Mouse (Mus musculus) embryonic facial prominence, embryonic 13.5 days (tissue): ENCODE results near the gene Rnf38. TPM values are rescaled to one million over a fixed set of nuclear protein-coding genes. Genes with fewer than 3 reads are reported as not detected.

Source experiments
- ATAC-seq: fragments of 200-750 bp; cut with Nextera tagmentation; 2 replicates; pipeline ENCODE4 v1.8.0; 2017; ENCODE audit warnings: low read depth; ENCODE audit not compliant: insufficient number of reproducible peaks, insufficient read depth, low FRiP score, low TSS enrichment
- H3K27ac ChIP-seq: fragments of 300-500 bp; sonication (generic); 2 replicates; pipeline ENCODE4 v1.5.1; 2015; ENCODE audit warnings: moderate library complexity, mild to moderate bottlenecking, inconsistent platforms
- H3K27me3 ChIP-seq: fragments of 300-500 bp; sonication (generic); 2 replicates; pipeline ENCODE4 v1.6.1; 2015; ENCODE audit warnings: mild to moderate bottlenecking, inconsistent platforms
- H3K36me3 ChIP-seq: fragments of 300-500 bp; sonication (generic); 2 replicates; pipeline ENCODE4 v1.6.1; 2015; ENCODE audit warnings: mild to moderate bottlenecking, inconsistent platforms
- H3K4me1 ChIP-seq: fragments of 300-500 bp; sonication (generic); 2 replicates; pipeline ENCODE4 v1.6.1; 2015; ENCODE audit warnings: inconsistent platforms
- H3K4me2 ChIP-seq: fragments of 300-500 bp; sonication (generic); 2 replicates; pipeline ENCODE4 v1.6.1; 2015; ENCODE audit warnings: moderate library complexity, mild to moderate bottlenecking, inconsistent platforms
- H3K4me3 ChIP-seq: fragments of 300-500 bp; sonication (generic); 2 replicates; pipeline ENCODE4 v1.5.1; 2015; ENCODE audit warnings: mild to moderate bottlenecking, inconsistent platforms
- H3K9ac ChIP-seq: fragments of 300-500 bp; sonication (generic); 2 replicates; pipeline ENCODE4 v1.6.1; 2015; ENCODE audit warnings: mild to moderate bottlenecking, inconsistent platforms
- H3K9me3 ChIP-seq: fragments of 300-500 bp; sonication (generic); 2 replicates; pipeline ENCODE4 v1.6.1; 2016; ENCODE audit warnings: inconsistent platforms
- WGBS: fragments of 180-500 bp; shearing (Covaris S2); methylation state at CpG from one replicate; pipeline ENCODE4 v1.1.7; 2015; ENCODE audit warnings: mixed read lengths; 5-methylcytosine and 5-hydroxymethylcytosine counted together
- polyA plus RNA-seq: library from polyadenylated mRNA; unstranded; fragments of >200 nt; fragmentation: Nextera tagmentation; extraction: Ambion mirVana; gene quantifications from 2 replicates; pipeline ENCODE4 v1.2.1, GENCODE M21; 2015

Gene Rnf38
- polyA plus RNA-seq, 1 experiment from 2014 or later, result 21.6 TPM

DNA sequence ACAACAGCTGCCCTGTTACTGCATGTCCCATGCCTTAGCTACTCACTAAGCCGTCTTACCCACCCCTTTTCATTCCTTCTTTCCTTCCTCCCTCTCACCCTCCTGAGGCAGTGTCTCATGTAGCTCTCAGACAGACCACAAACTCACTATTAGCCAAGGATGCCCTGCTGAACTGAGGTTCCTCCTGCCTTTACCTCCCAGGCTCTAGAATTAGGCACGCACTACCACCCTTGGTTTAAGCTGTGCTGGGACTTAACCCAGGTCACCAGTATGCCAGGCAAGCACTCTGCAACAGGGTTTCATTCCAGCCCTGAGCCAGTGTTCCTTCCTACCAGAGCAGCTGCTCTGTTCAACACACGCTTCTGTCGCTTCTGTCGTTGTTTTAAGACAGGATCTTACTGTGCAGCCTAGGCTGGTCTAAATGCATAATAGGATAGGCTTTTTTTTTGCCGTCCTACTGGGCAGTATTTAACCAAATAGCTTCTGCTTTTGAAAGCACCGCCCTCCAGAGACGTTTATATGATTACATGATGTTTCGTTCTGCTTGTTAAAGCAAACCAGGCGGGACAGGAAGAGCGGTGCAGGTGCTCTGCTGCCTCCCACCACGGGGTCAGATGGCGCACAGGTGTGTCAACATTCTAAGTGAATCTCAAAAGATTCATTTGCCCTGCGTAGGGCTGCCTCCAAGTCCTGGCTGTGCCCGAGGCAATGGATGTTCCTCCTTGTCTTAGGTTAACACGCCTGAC lies 120.0 kb downstream of the Rnf38 start:
- 0 out of 2 replicates have a peak, but pooled peaks have one; percentile 4 for ATAC-seq
- H3K4me3 ChIP-seq, result no peak overlapping the region
- peak overlapping the region; percentile 37 for H3K4me2 ChIP-seq
- no peaks in the 10 kb centered on the region for H3K36me3 ChIP-seq
- no peaks in the 10 kb centered on the region for H3K27me3 ChIP-seq
- H3K4me1 ChIP-seq, result peaks cover 21% of the 10 kb centered on the region
- 0 out of 2 replicates have a peak overlapping the region, but pooled peaks have one; percentile 24 for H3K27ac ChIP-seq
- H3K9ac ChIP-seq, result no peak overlapping the region
- H3K9me3 ChIP-seq, result no peaks in the 10 kb centered on the region
- 15% methylated on average over 16 of the region's 16 CpGs for WGBS

DNA sequence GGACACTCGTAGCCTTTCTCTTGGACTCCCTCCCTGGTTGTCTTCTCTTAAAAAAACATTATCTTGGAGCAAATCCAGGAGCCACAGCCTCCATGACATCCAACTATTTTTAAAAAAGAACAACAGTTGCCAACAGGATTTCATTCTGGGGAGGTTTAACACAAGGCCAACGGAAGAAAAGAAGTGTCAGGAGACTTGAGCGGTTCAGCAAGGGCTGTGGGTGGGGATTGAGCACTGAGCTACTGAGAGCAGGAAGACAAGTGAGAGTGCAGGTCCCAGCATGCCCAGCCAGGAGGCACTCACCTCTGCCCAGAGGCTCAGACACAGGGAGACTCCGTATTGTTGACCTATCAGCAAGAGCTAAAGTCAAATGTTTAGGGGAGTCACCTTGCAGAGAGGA lies 120.8 kb downstream of the Rnf38 start:
- peak; percentile 57; the same call in 1 of the 2 replicates for ATAC-seq
- Histone ChIP-seq H3K9ac (no peak overlapping the region), H3K27me3 (no peaks in the 10 kb centered on the region), H3K9me3 (no peaks in the 10 kb centered on the region), H3K4me1 (peaks cover 21% of the 10 kb centered on the region), H3K36me3 (no peaks in the 10 kb centered on the region), H3K27ac (0 out of 2 replicates have a peak overlapping the region, but pooled peaks have one; percentile 48), H3K4me2 (no peak overlapping the region), H3K4me3 (no peak overlapping the region)
- 26% methylated on average over 4 of the region's 4 CpGs for WGBS

DNA sequence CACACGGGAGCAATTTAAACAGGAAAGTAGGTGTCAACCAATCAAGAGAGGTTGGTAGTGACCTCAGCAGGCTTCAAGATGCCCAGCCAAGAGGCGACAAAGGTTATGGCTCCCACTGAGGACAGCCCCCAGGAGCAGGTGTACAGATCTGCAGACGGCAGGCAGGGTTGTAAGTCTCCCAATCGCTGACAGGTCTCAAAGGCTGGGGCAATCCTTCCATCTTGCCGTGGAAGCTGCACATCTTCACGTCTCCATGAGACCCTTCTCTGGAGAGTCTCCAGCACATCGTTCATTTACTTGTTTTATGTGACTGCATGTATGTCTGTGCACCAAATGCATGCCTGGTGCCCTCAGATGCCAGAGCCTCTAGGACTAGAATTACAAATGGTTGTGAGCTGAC lies 122.8 kb downstream of the Rnf38 start:
- Histone ChIP-seq H3K4me2 (no peak overlapping the region), H3K9me3 (no peaks in the 10 kb centered on the region), H3K27me3 (no peaks in the 10 kb centered on the region), H3K4me1 (peaks cover 36% of the 10 kb centered on the region), H3K36me3 (no peaks in the 10 kb centered on the region), H3K9ac (no peak overlapping the region), H3K4me3 (no peak overlapping the region), H3K27ac (no peak overlapping the region)
- no peak for ATAC-seq
- 81% methylated on average over 7 of the region's 7 CpGs for WGBS

DNA sequence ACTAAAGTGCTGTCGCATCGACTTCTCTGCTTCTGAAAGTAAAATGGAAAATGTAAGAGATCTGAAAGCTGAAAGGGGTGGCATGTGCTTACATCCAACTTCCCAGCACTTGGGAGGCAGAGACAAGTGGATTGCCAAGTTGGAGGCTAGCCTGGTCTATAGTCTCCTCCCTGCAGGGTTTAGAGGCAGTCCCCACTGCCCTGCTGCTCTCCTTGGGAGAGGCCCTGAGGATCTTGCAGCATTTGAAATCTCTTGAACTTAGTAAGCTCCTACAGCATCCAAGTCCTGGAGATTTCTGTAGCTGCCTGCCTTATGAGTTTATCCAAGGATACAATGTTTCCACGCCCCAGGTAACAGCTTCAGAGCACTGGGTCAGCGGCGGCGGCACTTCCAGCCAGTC lies 125.3 kb downstream of the Rnf38 start:
- peaks cover 43% of the 10 kb centered on the region for H3K4me1 ChIP-seq
- H3K9ac ChIP-seq, result no peak overlapping the region
- no peaks in the 10 kb centered on the region for H3K27me3 ChIP-seq
- no peak overlapping the region for H3K4me3 ChIP-seq
- no peaks in the 10 kb centered on the region for H3K36me3 ChIP-seq
- no peak overlapping the region for H3K4me2 ChIP-seq
- 89% methylated on average over 6 of the region's 6 CpGs for whole genome bisulfite sequencing
- H3K27ac ChIP-seq, result no peak overlapping the region
- ATAC-seq, result no peak
- no peaks in the 10 kb centered on the region for H3K9me3 ChIP-seq

DNA sequence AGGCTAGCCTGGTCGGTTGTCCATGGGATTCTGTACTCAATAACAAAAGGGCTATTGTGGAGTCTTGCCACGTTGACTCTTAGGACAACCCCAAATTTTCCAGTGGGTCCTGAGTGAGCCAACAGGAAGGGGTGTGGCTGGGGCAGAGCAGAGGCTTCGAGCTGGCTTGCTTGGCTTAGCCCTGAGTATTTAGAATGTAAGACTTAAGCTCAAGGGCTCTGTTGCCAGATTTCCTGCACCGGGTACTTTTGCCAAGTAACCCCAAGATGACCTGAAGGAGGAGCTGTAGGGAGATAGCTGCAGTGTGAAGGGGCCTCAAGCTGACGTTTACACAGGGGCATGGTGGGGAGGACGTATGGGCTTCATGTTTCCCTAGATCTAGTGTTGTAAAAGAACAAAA lies 126.2 kb downstream of the Rnf38 start:
- Histone ChIP-seq H3K27me3 (no peaks in the 10 kb centered on the region), H3K4me1 (peaks cover 36% of the 10 kb centered on the region), H3K4me2 (peak overlapping the region; percentile 50; the same call in 1 of the 2 replicates), H3K27ac (0 out of 2 replicates have a peak overlapping the region, but pooled peaks have one; percentile 17), H3K36me3 (no peaks in the 10 kb centered on the region), H3K9me3 (no peaks in the 10 kb centered on the region), H3K9ac (no peak overlapping the region), H3K4me3 (no peak overlapping the region)
- no peak for ATAC-seq
- WGBS, result 30% methylated on average over 6 of the region's 6 CpGs

DNA sequence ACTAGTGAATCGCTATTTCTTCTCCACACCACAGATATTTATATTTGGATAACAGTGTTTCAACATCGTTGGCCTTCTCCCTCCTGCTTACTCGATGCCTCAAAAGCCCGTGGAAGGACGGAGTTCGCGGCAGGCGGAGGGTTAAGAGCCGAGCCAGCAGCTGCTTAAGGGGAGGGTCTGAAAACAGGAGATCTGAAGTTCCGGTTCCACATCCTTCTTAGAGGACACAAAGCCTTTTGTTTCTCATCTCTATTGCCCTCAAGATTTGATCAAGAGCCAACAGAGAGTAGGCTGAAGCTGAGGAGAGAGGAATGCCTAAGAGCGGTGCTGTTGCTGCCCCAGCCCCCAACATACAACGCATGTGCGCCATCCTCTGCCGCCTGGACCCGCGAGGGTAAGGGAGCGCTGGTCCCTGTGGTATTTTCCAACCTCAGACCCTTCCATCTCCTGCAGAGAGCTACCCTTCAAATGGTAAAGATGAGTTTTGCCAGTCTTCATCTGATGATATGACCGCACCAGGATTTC lies 127.2 kb downstream of the Rnf38 start:
- H3K9ac ChIP-seq, result peak overlapping the region; percentile 41; the same call in 1 of the 2 replicates
- WGBS, result 19% methylated on average over 18 of the region's 18 CpGs
- H3K4me1 ChIP-seq, result peaks cover 32% of the 10 kb centered on the region
- H3K4me3 ChIP-seq, result peak overlapping the region; percentile 34
- H3K9me3 ChIP-seq, result no peaks in the 10 kb centered on the region
- no peaks in the 10 kb centered on the region for H3K36me3 ChIP-seq
- H3K27ac ChIP-seq, result peak overlapping the region; percentile 17
- no peak for ATAC-seq
- H3K4me2 ChIP-seq, result peak overlapping the region; percentile 50
- H3K27me3 ChIP-seq, result no peaks in the 10 kb centered on the region

DNA sequence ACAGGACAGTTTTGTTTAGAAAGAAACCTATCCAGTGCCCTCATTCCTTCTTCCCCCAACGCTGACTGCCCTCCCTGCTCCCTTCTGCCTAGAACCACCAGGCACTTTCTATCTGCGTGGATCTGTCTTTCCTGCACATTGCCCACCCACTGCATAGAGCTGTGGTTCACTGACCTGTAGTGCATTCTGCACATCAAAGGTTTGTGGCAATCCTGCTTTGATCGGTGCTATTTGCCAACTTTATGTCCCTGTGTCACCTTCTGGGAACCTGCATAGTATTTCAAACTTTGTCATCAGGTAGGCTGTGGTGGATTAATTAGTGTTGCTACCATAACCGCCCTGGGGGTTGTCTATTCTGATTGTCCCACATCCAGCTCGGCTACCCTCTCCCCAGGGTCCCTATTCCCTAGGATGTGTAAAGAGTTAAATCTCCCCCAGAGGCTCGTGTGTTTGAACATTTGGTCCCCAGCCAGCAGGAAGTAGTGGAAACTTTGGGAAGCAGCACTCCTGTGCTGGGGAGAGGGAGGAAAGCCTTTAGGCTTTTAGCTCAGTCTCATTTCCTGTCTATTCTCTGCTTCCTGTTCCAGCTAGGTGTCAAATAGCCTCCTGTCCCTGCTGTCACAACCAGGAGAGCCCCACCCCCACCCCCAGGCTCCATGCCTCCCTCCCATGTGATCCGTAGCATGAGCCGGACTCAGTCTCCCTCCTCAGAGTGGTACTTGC lies 129.2 kb downstream of the Rnf38 start:
- WGBS, result 25% methylated on average over 8 of the region's 8 CpGs
- H3K27ac ChIP-seq, result peak overlapping the region; percentile 39

DNA sequence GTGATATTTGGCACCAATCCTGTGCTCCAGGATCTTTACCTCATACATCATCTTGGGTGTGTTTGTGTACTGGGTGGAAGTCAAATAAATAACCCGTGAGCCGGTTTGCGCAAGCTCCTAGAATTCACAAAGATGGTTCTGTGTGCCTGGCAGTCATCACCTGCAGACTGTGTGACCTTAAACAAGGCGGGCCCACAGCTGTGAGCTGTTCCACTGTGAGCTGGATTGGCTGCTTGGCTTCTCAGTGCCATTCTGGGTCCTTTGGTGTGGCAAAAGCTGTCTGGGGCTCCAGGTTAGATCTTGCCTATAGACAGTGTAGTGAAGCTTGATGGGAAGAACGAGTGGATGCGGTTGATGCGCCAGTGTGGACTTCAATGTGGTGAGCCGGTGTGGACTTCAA lies 130.0 kb downstream of the Rnf38 start:
- peaks cover 32% of the 10 kb centered on the region for H3K4me1 ChIP-seq
- no peak overlapping the region for H3K27ac ChIP-seq
- no peak overlapping the region for H3K4me2 ChIP-seq
- no peaks in the 10 kb centered on the region for H3K36me3 ChIP-seq
- ATAC-seq, result no peak
- no peak overlapping the region for H3K9ac ChIP-seq
- no peaks in the 10 kb centered on the region for H3K9me3 ChIP-seq
- H3K4me3 ChIP-seq, result no peak overlapping the region
- H3K27me3 ChIP-seq, result no peaks in the 10 kb centered on the region
- WGBS, result 85% methylated on average over 8 of the region's 8 CpGs

More for the DNA sequence above, 129.2 kb downstream of the Rnf38 start:
- Histone ChIP-seq H3K9ac (0 out of 2 replicates have a peak overlapping the region, but pooled peaks have one; percentile 23), H3K27me3 (no peaks in the 10 kb centered on the region), H3K9me3 (no peaks in the 10 kb centered on the region), H3K4me1 (peaks cover 32% of the 10 kb centered on the region), H3K4me2 (no peak overlapping the region), H3K4me3 (no peak overlapping the region), H3K36me3 (no peaks in the 10 kb centered on the region)
- ATAC-seq, result no peak

DNA sequence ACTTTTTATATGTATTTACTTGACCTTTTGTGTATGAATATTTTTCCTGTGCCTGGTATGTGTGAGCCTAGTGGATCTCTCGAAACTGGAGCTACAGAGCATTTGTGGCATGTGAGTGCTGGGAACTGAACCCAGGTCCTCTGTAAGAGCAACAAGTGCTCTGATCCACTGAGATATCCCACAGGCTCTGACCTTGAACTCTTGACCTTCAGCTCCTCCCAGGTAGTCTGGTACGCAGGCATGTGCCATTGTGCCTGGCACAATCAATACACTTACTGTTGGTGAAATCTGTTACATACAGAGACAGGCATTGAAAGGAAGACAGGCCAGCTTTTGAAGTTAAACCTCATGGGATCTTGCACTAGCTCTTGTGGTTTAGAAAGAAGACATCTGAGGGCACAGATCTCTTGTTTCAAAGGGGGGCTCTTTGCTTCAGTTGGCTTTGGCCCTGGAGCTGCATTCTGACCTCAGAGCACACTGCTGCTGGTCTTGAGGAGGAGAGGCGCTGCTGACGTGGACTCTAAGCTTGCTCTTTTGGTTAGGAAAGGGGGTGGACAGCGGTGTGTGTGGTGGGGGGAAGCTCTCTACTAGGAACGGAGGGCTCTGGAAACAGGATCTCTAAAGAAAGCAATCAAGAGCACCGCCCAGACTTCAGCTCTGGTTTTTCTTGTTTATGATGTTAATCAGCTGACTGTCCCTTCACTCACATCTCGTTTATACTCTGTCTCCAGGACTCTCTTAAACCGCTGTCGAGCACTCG lies 135.8 kb downstream of the Rnf38 start:
- Histone ChIP-seq H3K27ac (no peak overlapping the region; the same call in 1 of the 2 replicates), H3K9me3 (no peaks in the 10 kb centered on the region), H3K9ac (no peak overlapping the region; the same call in 1 of the 2 replicates), H3K4me1 (peaks cover 9% of the 10 kb centered on the region), H3K27me3 (no peaks in the 10 kb centered on the region), H3K4me2 (no peak overlapping the region), H3K4me3 (no peak overlapping the region), H3K36me3 (no peaks in the 10 kb centered on the region)
- 0 out of 2 replicates have a peak, but pooled peaks have one; percentile 43 for ATAC-seq
- WGBS, result 36% methylated on average over 11 of the region's 11 CpGs

DNA sequence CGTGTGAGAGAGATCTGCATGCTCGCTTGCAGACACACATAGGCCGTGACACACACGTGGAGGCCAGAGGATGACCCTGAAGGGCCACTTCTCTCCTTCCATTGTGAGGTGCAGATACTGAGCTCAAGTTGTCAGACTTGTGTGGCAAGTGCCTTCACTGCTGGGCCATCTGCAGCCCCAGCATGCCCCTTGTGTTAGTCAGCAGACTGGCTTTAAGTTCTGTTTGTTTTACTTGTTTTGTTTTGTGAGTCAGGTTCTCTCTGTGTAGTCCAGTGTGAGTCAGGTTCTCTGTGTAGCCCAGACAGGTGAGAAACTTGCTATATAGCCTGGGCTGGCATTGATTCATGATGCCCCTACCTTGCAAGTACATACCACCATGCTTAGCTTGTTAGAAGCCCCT lies 139.1 kb downstream of the Rnf38 start:
- no peak for ATAC-seq
- WGBS, result 84% methylated on average over 4 of the region's 4 CpGs
- H3K4me2 ChIP-seq, result no peak overlapping the region

DNA sequence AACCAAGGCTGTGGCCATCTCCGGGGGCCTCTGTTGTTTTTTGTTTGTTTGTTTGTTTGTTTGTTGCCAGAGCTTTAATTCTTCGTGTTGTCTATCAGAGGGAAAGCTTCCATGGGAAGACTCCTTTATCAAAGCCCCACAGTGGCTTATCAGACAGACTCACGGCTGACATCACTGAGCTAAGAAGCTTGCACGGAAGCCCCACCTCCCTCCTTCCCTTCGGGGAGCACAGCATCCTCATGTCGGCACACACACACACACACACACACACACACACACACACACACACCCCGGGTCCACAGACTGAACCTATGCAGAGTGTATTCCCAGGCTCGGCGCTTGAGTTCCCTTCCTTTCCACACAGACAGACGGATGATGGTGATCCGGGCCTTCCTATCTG lies 141.2 kb downstream of the Rnf38 start:
- H3K4me1 ChIP-seq, result no peaks in the 10 kb centered on the region
- 78% methylated on average over 11 of the region's 11 CpGs for WGBS
- H3K4me3 ChIP-seq, result no peak overlapping the region
- ATAC-seq, result no peak
- H3K4me2 ChIP-seq, result no peak overlapping the region
- H3K27ac ChIP-seq, result no peak overlapping the region
- H3K27me3 ChIP-seq, result no peaks in the 10 kb centered on the region
- H3K9ac ChIP-seq, result no peak overlapping the region
- no peaks in the 10 kb centered on the region for H3K9me3 ChIP-seq
- H3K36me3 ChIP-seq, result no peaks in the 10 kb centered on the region

More for the DNA sequence above, 139.1 kb downstream of the Rnf38 start:
- no peaks in the 10 kb centered on the region for H3K27me3 ChIP-seq
- no peaks in the 10 kb centered on the region for H3K36me3 ChIP-seq
- H3K4me1 ChIP-seq, result peaks cover 9% of the 10 kb centered on the region
- H3K27ac ChIP-seq, result no peak overlapping the region
- H3K9ac ChIP-seq, result no peak overlapping the region
- H3K4me3 ChIP-seq, result no peak overlapping the region
- no peaks in the 10 kb centered on the region for H3K9me3 ChIP-seq
